Mouse (Mus musculus) olfactory bulb, adult 2 months (tissue): ENCODE measurements around the gene Dpm2. TPM values are rescaled to one million over a fixed set of nuclear protein-coding genes. Genes with fewer than 3 reads are reported as not detected.

Experiments used
- H3K27ac ChIP-seq: fragments of 200-500 bp; 2 replicates; pipeline ENCODE4 v1.5.1; 2012; ENCODE audit warnings: low read depth, low read length; ENCODE audit not compliant: insufficient read depth
- H3K4me1 ChIP-seq: fragments of 200-500 bp; 2 replicates; pipeline ENCODE4 v1.6.1; 2012; ENCODE audit warnings: low read length; ENCODE audit not compliant: control insufficient read depth, insufficient read depth
- H3K4me3 ChIP-seq: fragments of 200-500 bp; 2 replicates; pipeline ENCODE4 v1.5.1; 2012; ENCODE audit warnings: mild to moderate bottlenecking, low read depth, low read length, moderate library complexity; ENCODE audit not compliant: insufficient read depth
- CTCF ChIP-seq: fragments of 200-500 bp; IDR thresholded peaks from 2 replicates; pipeline ENCODE4 v1.5.1; 2012; ENCODE audit warnings: low read depth, mild to moderate bottlenecking, low read length, moderate library complexity; ENCODE audit not compliant: insufficient read depth
- POLR2A ChIP-seq: fragments of 200-500 bp; IDR thresholded peaks from 2 replicates; pipeline ENCODE4 v1.6.1; 2012; ENCODE audit warnings: mild to moderate bottlenecking, low read depth, low read length, moderate library complexity; ENCODE audit not compliant: insufficient read depth
- WGBS: fragments of 180-500 bp; shearing (Covaris S2); methylation state at CpG from one replicate; pipeline ENCODE4 v1.1.7; 2018; 5-methylcytosine and 5-hydroxymethylcytosine counted together
- polyA plus RNA-seq: library from polyadenylated mRNA; stranded (reverse); fragments of >200 nt; gene quantifications from 2 replicates; pipeline ENCODE4 v1.2.4, GENCODE M21; 2012; ENCODE audit warnings: low replicate concordance; ENCODE audit not compliant: missing spikeins, insufficient read depth, insufficient read length

The Dpm2 gene
- polyA plus RNA-seq, 1 experiment: not detected

DNA sequence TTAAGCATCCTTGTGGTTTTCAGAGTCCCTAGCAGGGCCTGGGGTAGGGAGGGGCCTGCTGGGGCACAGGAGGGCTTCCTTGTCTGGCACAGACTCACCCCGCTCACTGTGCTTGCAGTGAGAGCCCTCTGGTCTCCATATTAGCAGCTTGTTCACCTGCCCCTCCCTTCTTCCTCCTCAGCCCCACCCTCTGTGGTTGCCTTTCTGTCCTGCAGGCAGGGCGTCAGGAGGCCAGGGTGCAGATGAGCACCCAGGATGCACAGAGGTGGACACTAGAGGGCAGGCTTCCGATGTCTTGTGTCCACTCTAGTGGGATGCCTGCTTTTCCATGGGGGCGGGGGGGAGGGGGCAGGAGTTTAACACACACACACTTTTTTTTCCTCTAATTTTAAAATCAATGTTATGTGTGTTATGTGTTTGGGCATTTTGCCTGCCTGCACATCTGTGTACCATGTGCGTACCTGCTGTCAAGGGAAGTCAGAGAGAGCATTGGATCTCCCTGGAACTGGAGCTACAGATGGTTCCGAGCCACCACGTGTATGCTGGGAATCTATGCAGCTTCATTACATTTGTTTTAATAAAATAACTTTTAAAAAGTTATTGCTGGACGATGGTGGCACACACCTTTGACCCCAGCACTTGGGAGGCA is 30.9 kb downstream of the Dpm2 start:
- TF ChIP-seq POLR2A (no peak), CTCF (no peak)
- WGBS: 45% methylated on average over 8 of the region's 8 CpGs

GRCm38 (mm10) chr2:32602600-32603054 is 32.0 kb downstream of the Dpm2 start:
- H3K4me1 ChIP-seq: peaks cover 8% of the 10 kb centered on the region
- TF ChIP-seq CTCF (peak; percentile 86; the same call in 1 of the 2 replicates), POLR2A (no peak)
- peak overlapping the region; percentile 17 for H3K4me3 ChIP-seq
- no peak overlapping the region for H3K27ac ChIP-seq
- under 1% methylated on average over 11 of the region's 11 CpGs for WGBS

More for the DNA sequence above, 30.9 kb downstream of the Dpm2 start:
- no peak overlapping the region for H3K4me3 ChIP-seq
- H3K4me1 ChIP-seq: peaks cover 4% of the 10 kb centered on the region; the same call in 1 of the 2 replicates
- H3K27ac ChIP-seq: no peak overlapping the region

DNA sequence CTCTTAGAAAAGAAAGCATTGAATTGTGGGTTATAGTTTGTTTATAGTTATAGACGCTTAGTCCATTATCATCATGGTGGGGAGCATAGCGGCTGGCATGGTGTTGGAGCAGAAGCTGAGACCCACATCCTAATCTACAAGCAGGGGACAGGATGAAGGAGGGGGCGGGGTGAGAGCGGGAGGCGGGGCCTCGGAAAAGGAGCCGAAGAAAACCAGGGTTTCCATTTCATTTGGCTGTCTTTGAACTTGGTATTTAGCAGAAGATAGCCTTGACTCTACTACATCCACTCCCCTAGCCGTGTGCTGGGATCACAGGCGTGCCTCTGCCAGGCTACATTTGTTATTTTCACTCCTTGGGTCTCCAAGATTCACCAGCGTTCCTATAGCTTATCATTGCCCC is 34.0 kb downstream of the Dpm2 start:
- 53% methylated on average over 10 of the region's 10 CpGs for WGBS
- Histone ChIP-seq H3K4me3 (no peak overlapping the region), H3K27ac (no peak overlapping the region), H3K4me1 (peaks cover 25% of the 10 kb centered on the region)
- TF ChIP-seq CTCF (no peak), POLR2A (no peak)

- WGBS: 12% methylated on average over 55 of the region's 55 CpGs
- Histone ChIP-seq H3K4me1 (peaks cover 28% of the 10 kb centered on the region), H3K27ac (no peak overlapping the region), H3K4me3 (peak overlapping the region; percentile 93)
- TF ChIP-seq POLR2A: no peak
- TF ChIP-seq CTCF: no peak
Measured at GRCm38 (mm10) chr2:32606161-32607142, 35.8 kb downstream of the Dpm2 start.

- H3K4me3 ChIP-seq: peak overlapping the region; percentile 93
- TF ChIP-seq CTCF: peak; percentile 28; the same call in 1 of the 2 replicates
- no peak for TF ChIP-seq POLR2A
- whole genome bisulfite sequencing: 6% methylated on average over 34 of the region's 34 CpGs
- peak overlapping the region; percentile 8; the same call in 1 of the 2 replicates for H3K27ac ChIP-seq
- H3K4me1 ChIP-seq: peaks cover 27% of the 10 kb centered on the region
Measured at GRCm38 (mm10) chr2:32607262-32607947, 36.7 kb downstream of the Dpm2 start.

- TF ChIP-seq POLR2A (no peak), CTCF (no peak)
- WGBS: 14% methylated on average over 25 of the region's 25 CpGs
- Histone ChIP-seq H3K4me1 (peaks cover 24% of the 10 kb centered on the region), H3K4me3 (peak overlapping the region; percentile 93), H3K27ac (no peak overlapping the region)
Measured at GRCm38 (mm10) chr2:32608141-32608777, 37.6 kb downstream of the Dpm2 start.

DNA sequence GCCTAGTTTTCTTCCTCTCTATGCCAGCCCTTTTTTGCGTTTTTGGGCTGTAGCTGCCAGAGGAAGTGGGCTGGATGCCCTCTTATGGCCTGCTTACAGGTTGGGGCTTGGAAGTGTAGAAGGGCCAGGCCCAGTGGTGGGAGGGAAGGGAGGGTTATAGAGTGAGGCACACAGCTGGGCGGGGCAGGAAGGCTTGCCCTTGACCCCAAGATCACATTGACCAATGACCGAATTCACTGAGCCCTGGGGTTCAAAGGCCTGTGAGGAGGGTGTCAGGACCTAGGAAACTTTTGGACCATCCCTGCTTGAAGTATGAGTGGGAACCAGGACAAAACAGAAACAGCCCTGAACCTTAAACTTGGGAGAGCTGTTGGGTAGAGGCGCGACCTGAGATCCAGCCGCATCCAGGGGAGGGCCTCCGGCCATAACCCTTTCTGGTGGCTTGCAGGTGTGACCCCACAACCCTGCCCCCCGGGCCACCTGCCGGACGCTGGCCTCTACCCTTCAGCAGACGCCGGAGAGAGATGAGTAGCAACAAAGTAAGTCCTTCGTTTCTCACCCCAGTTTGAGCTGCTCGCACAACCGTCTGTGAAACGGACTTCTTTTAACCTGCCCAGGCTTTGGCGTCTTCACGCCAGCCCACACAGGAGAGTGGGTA is 38.2 kb downstream of the Dpm2 start:
- H3K4me3 ChIP-seq: peak overlapping the region; percentile 93
- 65% methylated on average over 18 of the region's 18 CpGs for WGBS
- no peak overlapping the region for H3K27ac ChIP-seq
- TF ChIP-seq POLR2A: no peak
- TF ChIP-seq CTCF: no peak
- H3K4me1 ChIP-seq: peaks cover 24% of the 10 kb centered on the region

- 10% methylated on average over 23 of the region's 23 CpGs for WGBS
Measured at GRCm38 (mm10) chr2:32610610-32611229, 40.1 kb downstream of the Dpm2 start.

More at GRCm38 (mm10) chr2:32610610-32611229, 40.1 kb downstream of the Dpm2 start:
- peaks cover 24% of the 10 kb centered on the region for H3K4me1 ChIP-seq
- H3K4me3 ChIP-seq: no peak overlapping the region
- TF ChIP-seq POLR2A: no peak
- peak; percentile 26; the same call in 1 of the 2 replicates for TF ChIP-seq CTCF
- no peak overlapping the region for H3K27ac ChIP-seq
